Mouse (Mus musculus): ENCODE data around the gene Spag7. TPM values are rescaled to one million over a fixed set of nuclear protein-coding genes. Genes with fewer than 3 reads are reported as not detected.

The Spag7 gene
- polyA plus RNA-seq, 1 experiment from 2014 or later: 162 TPM

DNA sequence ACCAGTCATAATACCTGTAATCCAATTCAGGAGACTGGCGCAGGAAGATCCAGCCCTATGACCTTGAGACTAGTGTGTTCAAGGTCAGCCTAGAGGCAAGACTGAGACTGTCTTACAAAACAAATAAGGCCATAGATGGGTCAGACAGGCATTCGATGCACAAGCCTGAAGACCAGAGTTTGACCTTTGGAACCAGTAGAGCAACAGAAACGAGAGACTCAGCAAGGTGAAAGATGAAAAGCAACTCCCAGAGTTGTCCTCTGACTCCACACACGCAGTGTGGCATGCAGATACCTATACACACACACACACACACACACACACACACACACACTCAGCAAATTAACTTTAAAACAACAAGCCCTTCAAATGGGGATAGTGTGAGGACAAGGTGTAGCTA lies 42.3 kb downstream of the Spag7 start:
- no peak overlapping the region for H3K4me3 ChIP-seq
- no peak for ATAC-seq (ENCODE audit: low FRiP score)
- no peaks in the 10 kb centered on the region for H3K27me3 ChIP-seq
- H3K27ac ChIP-seq: no peak overlapping the region
- 78% methylated on average over 4 of the region's 4 CpGs for WGBS
- H3K4me2 ChIP-seq: no peak overlapping the region
- H3K9ac ChIP-seq: no peak overlapping the region
- no peaks in the 10 kb centered on the region for H3K36me3 ChIP-seq
- H3K4me1 ChIP-seq (replicated peaks): no peaks in the 10 kb centered on the region
- H3K9me3 ChIP-seq: no peaks in the 10 kb centered on the region

DNA sequence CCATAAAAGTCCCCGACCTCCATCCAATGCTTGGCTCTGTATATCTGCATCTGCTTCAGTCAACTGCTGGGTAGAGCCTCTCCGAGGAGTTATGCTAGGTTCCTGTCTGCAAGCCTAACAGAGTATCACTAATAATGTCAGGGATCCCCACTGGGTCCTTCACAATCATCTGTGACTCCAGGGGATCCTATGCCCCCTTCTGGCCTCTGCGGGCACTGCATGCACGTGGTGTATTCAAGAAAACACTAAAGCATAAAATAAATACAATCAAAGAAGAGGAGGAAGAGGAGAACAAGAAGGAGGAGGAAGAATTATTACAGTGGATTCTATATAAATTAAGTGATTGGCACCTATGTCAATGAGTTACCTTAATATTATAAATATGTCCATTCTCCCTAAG lies 43.7 kb downstream of the Spag7 start:
- no peak overlapping the region for H3K4me3 ChIP-seq
- H3K27me3 ChIP-seq: no peaks in the 10 kb centered on the region
- H3K9ac ChIP-seq: no peak overlapping the region
- WGBS: 50% methylated on average over 4 of the region's 4 CpGs
- no peak overlapping the region for H3K27ac ChIP-seq
- no peak for ATAC-seq (ENCODE audit: low FRiP score)
- H3K4me1 ChIP-seq (replicated peaks): no peaks in the 10 kb centered on the region
- no peak overlapping the region for H3K4me2 ChIP-seq
- H3K36me3 ChIP-seq: no peaks in the 10 kb centered on the region
- no peaks in the 10 kb centered on the region for H3K9me3 ChIP-seq

DNA sequence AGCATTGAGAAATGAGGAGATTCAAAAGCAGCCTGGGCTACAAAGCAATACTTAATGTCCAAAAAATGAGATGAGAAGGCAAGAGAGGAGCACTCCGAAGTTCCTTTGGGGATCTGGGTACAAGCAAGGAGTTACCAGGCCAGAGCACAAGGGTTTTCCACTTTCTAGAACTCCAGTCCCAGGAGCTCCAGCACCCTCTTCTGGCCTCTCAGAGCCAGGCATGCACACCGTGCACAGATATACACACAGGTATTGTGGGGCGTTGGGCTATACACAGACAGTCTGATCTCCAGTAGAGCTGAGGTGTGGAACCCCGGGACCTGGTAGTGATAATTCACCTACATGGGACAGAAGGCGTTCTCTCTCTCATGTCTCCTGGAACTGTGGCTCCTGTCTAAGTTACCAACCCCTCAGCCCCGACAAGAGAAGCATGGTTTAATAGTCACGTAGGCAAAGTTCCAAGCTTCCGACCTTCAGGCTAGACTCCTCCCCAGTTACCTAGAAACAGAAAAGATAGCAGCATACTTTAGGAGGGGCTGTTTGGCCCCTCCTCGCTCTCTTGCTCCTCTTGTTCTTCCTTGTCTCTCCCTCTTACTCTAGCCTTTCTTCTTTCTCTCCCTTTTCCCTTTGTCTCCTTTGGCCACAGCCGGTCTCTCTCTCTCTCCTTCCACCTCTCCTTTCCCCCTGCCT lies 46.0 kb downstream of the Spag7 start:
- H3K9me3 ChIP-seq: no peaks in the 10 kb centered on the region
- H3K4me1 ChIP-seq (replicated peaks): no peaks in the 10 kb centered on the region
- no peak for ATAC-seq (ENCODE audit: low FRiP score)
- WGBS: 85% methylated on average over 10 of the region's 10 CpGs
- H3K4me2 ChIP-seq: no peak overlapping the region
- H3K4me3 ChIP-seq: no peak overlapping the region
- H3K9ac ChIP-seq: no peak overlapping the region
- no peaks in the 10 kb centered on the region for H3K36me3 ChIP-seq
- no peaks in the 10 kb centered on the region for H3K27me3 ChIP-seq
- no peak overlapping the region for H3K27ac ChIP-seq

DNA sequence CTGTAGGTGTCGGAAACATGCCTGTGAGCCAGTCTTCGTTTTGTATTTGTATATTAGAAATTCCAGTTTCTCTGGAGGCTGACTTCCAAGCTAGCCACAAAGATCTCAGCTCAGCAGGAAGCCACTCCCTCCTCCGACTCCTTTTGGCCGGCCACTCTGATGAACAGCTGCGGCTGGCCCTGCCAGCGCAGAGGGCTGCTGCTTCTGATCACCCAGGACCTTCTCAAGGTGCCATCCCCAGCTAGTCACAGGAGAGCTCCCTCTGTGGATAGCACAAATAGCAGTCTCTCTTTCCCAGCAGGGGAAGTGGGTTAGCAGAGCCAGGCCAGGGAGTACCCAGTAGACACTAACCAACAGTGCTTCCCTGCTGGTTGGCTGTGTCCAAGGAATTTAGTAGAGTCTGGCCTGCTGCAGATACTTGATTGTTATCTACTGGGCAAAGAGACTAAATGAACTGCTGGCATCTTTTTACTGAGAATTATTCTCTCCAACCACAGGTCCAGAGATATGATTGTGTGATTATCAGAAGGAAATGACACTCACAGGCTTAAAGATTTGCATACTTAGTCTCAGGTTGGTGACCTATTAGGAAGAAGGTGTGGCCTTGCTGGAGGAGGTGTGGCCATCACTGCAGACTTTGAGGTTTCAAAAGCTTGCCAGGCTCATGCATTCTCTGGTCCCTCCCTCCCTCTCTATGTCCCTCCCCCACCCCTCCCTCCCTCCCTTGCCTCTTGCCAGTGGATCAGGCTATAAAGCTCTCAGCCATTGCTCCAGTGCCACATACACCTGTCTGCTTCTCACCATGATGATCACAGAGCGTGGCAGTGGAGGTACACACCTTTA lies 47.0 kb downstream of the Spag7 start:
- Histone ChIP-seq H3K9me3 (no peaks in the 10 kb centered on the region), H3K27me3 (no peaks in the 10 kb centered on the region), H3K27ac (no peak overlapping the region), H3K4me1 (replicated peaks) (no peaks in the 10 kb centered on the region), H3K4me3 (no peak overlapping the region), H3K36me3 (no peaks in the 10 kb centered on the region), H3K4me2 (no peak overlapping the region), H3K9ac (peak overlapping the region; percentile 36; the same call in 1 of the 2 replicates)
- WGBS: 37% methylated on average over 7 of the region's 7 CpGs
- no peak for ATAC-seq (ENCODE audit: low FRiP score)

DNA sequence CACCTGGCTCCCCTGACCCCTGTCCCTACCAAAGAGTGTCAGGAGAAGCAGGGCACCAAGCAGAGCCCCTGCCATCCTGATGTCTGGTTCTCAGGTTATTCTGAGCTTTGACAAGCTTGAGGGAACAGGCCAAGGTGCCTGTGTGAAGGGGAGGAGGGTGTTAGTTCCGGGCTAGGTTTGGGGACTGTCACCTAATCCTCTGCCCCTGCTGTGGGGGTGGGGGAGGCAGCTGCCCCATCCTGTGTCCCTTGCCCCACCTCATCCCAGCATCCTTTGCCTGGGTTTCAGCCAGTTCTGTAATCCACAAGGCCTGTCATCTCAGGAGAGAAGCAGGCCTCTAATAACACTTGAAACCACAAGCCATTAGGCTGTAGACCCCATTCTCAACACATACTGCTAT lies 50.1 kb downstream of the Spag7 start, which contains the start of gene Chrne:
TSS of gene Chrne (minus strand) at position 116 of the 400 bp plus-strand sequence.
- 47% methylated on average over 1 of the region's 1 CpGs for WGBS
- Histone ChIP-seq H3K27me3 (peaks cover 22% of the 10 kb centered on the region), H3K4me1 (replicated peaks) (peaks cover 12% of the 10 kb centered on the region), H3K9me3 (no peaks in the 10 kb centered on the region), H3K4me2 (no peak within 1 kb of the TSS), H3K4me3 (no peak within 1 kb of the TSS), H3K9ac (no peak within 1 kb of the TSS), H3K27ac (no peak within 1 kb of the TSS), H3K36me3 (no peaks in the 10 kb centered on the region)
- no peak for ATAC-seq (ENCODE audit: low FRiP score)

- peak within 1 kb of the TSS; percentile 24 for H3K4me3 ChIP-seq
- H3K4me1 ChIP-seq (replicated peaks): peaks cover 12% of the 10 kb centered on the region
- WGBS: 9% methylated on average over 21 of the region's 21 CpGs
- peak within 1 kb of the TSS; percentile 62 for H3K9ac ChIP-seq
- H3K9me3 ChIP-seq: no peaks in the 10 kb centered on the region
- peaks cover 29% of the 10 kb centered on the region for H3K36me3 ChIP-seq
- H3K27me3 ChIP-seq: peaks cover 22% of the 10 kb centered on the region
- peak within 1 kb of the TSS; percentile 54 for H3K4me2 ChIP-seq
- H3K27ac ChIP-seq: no peak within 1 kb of the TSS
- no peak; the same call in 1 of the 2 replicates for ATAC-seq (ENCODE audit: low FRiP score)
Measured at GRCm38 (mm10) chr11:70615516-70616093, 53.6 kb downstream of the Spag7 start, which contains the start of gene 4930544D05Rik. 4930544D05Rik (plus strand) TSS chr11:70615848.

DNA sequence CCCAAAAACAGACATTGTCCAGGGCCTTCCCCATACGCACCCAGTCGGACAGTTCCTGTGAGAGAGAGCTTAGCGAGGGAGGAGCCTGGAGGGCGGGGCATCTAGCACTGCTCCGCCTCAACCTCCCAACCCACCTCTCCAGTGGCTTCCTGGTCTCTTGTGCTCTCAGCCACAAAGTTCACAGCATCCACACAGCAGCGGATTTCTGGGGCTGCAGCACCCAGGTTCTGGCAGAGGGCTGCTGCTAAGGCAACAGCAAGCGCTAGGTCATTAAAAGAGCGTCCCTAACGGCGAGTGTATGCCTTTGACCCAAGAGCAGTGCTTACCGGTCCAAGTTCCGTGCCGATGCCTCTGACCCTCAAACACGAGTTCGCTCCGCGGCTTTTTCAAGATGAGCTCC lies 54.1 kb downstream of the Spag7 start:
- Histone ChIP-seq H3K9ac (peak overlapping the region; percentile 62), H3K36me3 (peaks cover 34% of the 10 kb centered on the region), H3K4me1 (replicated peaks) (peaks cover 12% of the 10 kb centered on the region), H3K4me2 (peak overlapping the region; percentile 54), H3K27ac (no peak overlapping the region), H3K9me3 (no peaks in the 10 kb centered on the region), H3K4me3 (peak overlapping the region; percentile 24), H3K27me3 (peaks cover 22% of the 10 kb centered on the region)
- peak; percentile 49; the same call in 1 of the 2 replicates for ATAC-seq (ENCODE audit: low FRiP score)
- WGBS: 2% methylated on average over 17 of the region's 17 CpGs

Small RNA genes lying within 50 kb of the gene (microRNA-seq; reads per million reads assigned to microRNA genes)
- not detected for gene Mir6925

Other genes with a start within 250 kb of the Spag7 start
- gene Arrb2, start 236.8 kb downstream of the Spag7 start, polyA plus RNA-seq (2015; fragmentation: Nextera tagmentation; extraction: Ambion mirVana): 47.6 and 50.2 TPM in 2 replicates
- 43.2 and 45.5 TPM in 2 replicates for gene Med11, start 217.5 kb downstream of the Spag7 start, polyA plus RNA-seq (2015; fragmentation: Nextera tagmentation; extraction: Ambion mirVana)
- gene Zmynd15, start 210.0 kb downstream of the Spag7 start, polyA plus RNA-seq (2015; fragmentation: Nextera tagmentation; extraction: Ambion mirVana): 0.45 and 0.98 TPM in 2 replicates
- gene Cxcl16, start 209.4 kb downstream of the Spag7 start, polyA plus RNA-seq (2015; fragmentation: Nextera tagmentation; extraction: Ambion mirVana): 4.6 and 6.7 TPM in 2 replicates
- 0.83 and 2.3 TPM in 2 replicates for gene Tm4sf5, start 164.2 kb downstream of the Spag7 start, polyA plus RNA-seq (2015; fragmentation: Nextera tagmentation; extraction: Ambion mirVana)
- gene Vmo1, start 154.8 kb downstream of the Spag7 start, polyA plus RNA-seq (2015; fragmentation: Nextera tagmentation; extraction: Ambion mirVana): 0.31 TPM in 1 of 2 replicates, not detected in the other
- 0.25 and 0.29 TPM in 2 replicates for gene Gltpd2, start 150.2 kb downstream of the Spag7 start, polyA plus RNA-seq (2015; fragmentation: Nextera tagmentation; extraction: Ambion mirVana)
- gene Psmb6, start 144.0 kb downstream of the Spag7 start, polyA plus RNA-seq (2015; fragmentation: Nextera tagmentation; extraction: Ambion mirVana): 802 and 803 TPM in 2 replicates
- gene Gm40193, start 136.5 kb downstream of the Spag7 start, polyA plus RNA-seq (2015; fragmentation: Nextera tagmentation; extraction: Ambion mirVana): not detected in 2 replicates
- 9.0 and 10.1 TPM in 2 replicates for gene Pld2, start 129.4 kb downstream of the Spag7 start, polyA plus RNA-seq (2015; fragmentation: Nextera tagmentation; extraction: Ambion mirVana)
- 14.2 and 15.3 TPM in 2 replicates for gene Mink1, start 106.5 kb downstream of the Spag7 start, polyA plus RNA-seq (2015; fragmentation: Nextera tagmentation; extraction: Ambion mirVana)
- not detected in 2 replicates for gene 4930544D05Rik, start 53.6 kb downstream of the Spag7 start, polyA plus RNA-seq (2015; fragmentation: Nextera tagmentation; extraction: Ambion mirVana)
- not detected in 2 replicates for gene Chrne, start 50.2 kb downstream of the Spag7 start, polyA plus RNA-seq (2015; fragmentation: Nextera tagmentation; extraction: Ambion mirVana)
- 0.16 and 0.21 TPM in 2 replicates for gene Gp1ba, start 30.3 kb downstream of the Spag7 start, polyA plus RNA-seq (2015; fragmentation: Nextera tagmentation; extraction: Ambion mirVana)
- 109 TPM in 2 replicates for gene Rnf167, start 22.2 kb downstream of the Spag7 start, polyA plus RNA-seq (2015; fragmentation: Nextera tagmentation; extraction: Ambion mirVana)
- 159 and 173 TPM in 2 replicates for gene Slc25a11, start 21.9 kb downstream of the Spag7 start, polyA plus RNA-seq (2015; fragmentation: Nextera tagmentation; extraction: Ambion mirVana)
- 851 and 865 TPM in 2 replicates for gene Pfn1, start 14.8 kb downstream of the Spag7 start, polyA plus RNA-seq (2015; fragmentation: Nextera tagmentation; extraction: Ambion mirVana)
- 7.1 and 9.2 TPM in 2 replicates for gene Eno3, start 12.2 kb downstream of the Spag7 start, polyA plus RNA-seq (2015; fragmentation: Nextera tagmentation; extraction: Ambion mirVana)
- gene Camta2, start 18.7 kb upstream of the Spag7 start, polyA plus RNA-seq (2015; fragmentation: Nextera tagmentation; extraction: Ambion mirVana): 15.2 and 15.3 TPM in 2 replicates
- 1.6 TPM in 2 replicates for gene Inca1, start 30.7 kb upstream of the Spag7 start, polyA plus RNA-seq (2015; fragmentation: Nextera tagmentation; extraction: Ambion mirVana)
- gene Kif1c, start 31.1 kb upstream of the Spag7 start, polyA plus RNA-seq (2015; fragmentation: Nextera tagmentation; extraction: Ambion mirVana): 1.5 and 1.7 TPM in 2 replicates
- gene Zfp3, start 94.8 kb upstream of the Spag7 start, polyA plus RNA-seq (2015; fragmentation: Nextera tagmentation; extraction: Ambion mirVana): 14.2 and 15.0 TPM in 2 replicates
- gene Scimp, start 143.2 kb upstream of the Spag7 start, polyA plus RNA-seq (2015; fragmentation: Nextera tagmentation; extraction: Ambion mirVana): 0.30 TPM in 1 of 2 replicates, not detected in the other
- 83.1 and 87.5 TPM in 2 replicates for gene Rabep1, start 175.4 kb upstream of the Spag7 start, polyA plus RNA-seq (2015; fragmentation: Nextera tagmentation; extraction: Ambion mirVana)